Mouse (Mus musculus): ENCODE results near the gene Tmem212.

Gene Tmem212

DNA sequence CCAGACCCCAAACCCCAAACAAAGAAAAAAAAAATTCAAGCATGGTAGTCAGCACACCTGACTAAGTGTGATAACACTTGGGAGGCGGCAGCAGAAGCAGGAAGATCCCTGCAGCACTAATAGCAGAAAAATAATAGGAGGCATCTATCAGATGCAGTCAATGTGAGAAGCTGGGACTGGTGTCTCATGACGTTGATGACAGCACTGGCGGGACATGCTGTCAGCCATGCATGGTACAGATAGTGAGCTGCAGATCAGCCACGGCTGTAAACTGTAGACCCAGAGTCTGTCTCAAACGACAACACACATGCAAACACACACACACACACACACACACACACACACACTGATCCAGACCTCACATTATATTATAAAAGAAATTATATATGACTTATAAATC, 52.9 kb downstream of the Tmem212 start:
- DNase-seq (ENCODE audit: low spot score), result no peak

DNA sequence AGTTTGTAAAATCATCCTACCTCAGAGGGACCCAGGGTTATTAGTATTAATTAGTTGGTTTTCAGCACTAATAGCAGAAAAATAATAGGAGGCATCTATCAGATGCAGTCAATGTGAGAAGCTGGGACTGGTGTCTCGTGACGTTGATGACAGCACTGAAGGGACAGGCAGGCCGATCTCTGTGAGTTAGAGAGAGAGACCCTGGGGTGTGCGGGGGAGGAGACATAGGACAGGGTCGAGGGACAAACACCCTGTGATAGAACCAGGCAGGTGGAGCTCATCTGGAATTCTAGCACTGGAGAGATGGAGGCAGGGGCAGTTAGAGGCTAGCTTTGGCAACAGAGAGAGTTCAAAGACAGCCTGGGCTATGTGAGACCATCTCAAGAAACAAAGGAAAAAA, 53.3 kb downstream of the Tmem212 start:
- no peak for DNase-seq (ENCODE audit: low spot score)

DNA sequence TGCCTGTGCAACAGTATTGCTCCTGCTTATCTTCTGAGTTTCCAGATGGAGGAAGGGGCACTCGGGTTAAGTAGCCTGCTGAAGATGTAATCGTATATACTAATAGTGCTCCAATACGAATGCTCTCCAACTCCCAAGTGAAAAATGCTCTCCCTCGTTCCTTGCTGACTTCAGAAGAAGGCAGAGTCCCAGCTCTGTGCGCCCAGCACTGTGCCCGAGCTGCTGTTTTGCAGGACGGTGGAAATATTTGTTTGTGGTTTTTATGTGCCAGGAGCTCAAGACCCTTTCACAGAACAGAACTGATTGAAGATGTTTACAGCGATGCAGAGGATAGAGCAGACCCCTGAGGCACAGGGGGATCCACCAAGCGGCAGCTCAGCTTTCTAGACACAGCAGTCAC, 55.9 kb downstream of the Tmem212 start:
- no peak for DNase-seq (ENCODE audit: low spot score)

DNA sequence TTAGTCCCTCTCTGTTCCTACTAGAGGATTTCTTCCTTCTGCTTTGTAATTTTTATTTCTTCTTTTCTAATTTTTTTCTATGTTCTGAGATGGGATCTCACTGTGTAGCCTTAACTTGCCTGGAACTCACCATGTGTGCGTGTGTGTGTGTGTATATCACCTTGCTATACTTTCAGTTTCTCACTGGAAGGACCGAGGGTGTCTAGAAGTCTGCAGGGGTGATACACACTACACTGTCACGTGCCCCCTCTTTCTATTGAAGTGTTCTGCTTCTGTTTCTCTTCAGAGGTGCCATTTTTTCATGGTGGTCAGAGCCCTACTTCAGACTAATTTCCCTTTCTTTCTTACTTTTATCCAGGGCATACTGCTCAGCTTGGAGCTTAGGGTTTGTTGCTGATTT, 56.4 kb downstream of the Tmem212 start:
- DNase-seq (ENCODE audit: low spot score), result no peak

DNA sequence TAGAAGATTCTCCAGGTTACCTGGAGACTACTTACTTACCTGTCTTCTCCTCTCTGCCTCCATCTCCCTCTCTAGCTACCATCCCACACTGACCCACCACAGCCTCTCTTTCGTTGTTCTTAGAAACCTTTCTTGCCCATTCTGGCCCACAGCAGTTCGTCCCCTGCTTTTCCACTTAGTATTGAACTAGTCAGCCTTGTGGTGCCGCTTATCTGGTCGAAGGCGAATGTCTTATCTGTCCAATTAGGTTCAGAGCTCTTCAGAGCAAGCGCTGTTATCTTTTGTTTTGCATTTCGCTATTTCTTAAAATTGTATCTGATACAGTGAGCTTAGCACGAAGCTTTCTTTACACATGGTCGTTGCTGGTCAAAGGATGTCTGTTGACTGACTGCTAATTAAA, 56.9 kb downstream of the Tmem212 start:
- DNase-seq (ENCODE audit: low spot score), result no peak

DNA sequence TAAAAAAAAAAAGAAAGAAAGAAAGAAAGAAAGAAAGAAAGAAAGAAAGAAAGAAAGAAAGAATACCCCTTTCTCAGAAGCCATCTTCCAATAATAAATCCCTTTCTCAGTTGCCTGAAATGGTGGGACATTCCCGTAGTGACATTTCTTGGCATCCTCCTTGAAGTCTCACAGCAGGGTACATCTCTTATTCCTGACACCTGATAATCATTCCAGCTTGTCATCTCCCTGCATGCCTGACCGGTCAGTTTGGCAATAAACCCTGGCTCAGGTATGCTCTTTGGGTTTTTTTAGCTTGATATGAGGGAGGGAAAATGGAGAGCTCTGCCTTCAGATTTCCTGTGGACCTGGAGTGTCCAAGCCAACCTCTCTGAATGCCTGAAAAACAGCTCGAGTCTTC, 59.9 kb downstream of the Tmem212 start:
- DNase-seq (ENCODE audit: low spot score), result no peak

DNA sequence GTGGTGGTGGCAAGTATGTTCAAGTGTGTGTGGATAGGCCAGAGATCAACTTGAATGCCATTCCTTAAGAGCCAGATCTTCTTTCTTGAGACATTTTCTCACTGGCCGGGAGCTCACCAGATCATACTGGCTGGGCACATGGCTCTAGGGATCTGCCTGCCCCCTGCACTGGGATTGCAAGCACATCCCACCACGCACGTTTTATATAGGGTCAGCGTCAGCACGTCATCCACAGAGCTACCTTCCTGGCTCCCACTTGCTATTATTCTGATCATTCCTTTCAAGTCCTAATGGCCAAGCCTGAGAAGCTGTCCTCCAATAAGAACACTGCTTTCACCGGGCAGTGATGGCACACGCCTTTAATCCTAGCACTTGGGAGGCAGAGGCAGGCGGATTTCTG, 60.4 kb downstream of the Tmem212 start:
- DNase-seq (ENCODE audit: low spot score), result no peak

DNA sequence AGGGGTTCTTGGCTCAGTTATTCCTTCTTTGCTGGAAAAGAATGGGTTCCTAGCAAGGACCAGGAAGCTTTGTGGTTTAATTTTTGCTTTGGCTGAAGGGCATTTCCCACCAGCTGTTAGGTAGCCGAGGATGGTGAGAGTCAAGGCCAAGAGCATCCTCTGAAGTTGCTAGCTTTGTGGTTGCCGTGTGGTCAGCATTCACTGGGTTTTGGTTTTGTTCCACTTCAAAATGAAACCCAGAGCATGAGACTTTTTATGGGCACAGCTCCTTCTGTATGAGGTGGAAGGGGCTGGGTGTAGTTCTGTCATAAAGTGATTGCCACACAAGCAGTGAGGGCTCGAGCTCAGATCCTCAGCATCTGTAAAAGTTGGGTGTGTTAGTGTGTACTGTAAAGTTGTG, 67.4 kb downstream of the Tmem212 start:
- no peak for DNase-seq (ENCODE audit: low spot score)

DNA sequence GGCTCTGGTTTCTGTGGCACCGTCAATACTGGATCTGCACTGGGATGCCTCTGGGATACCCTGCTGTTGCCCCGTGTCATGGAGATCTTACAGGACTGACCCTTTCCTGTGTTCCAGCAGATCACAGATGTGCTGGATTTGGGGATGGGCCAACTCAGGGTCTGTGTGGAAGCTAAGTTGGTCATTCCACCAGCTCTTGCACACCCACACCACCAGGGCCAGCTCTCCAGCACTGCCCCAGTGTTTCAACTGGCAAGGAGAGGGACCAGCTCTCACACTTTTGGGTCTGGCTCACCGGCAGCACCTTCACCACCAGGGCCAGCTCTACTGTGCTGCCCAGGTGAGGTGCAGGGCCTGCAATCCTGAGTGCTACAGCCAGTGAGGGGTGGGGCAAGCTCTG, 68.9 kb downstream of the Tmem212 start:
- no peak for DNase-seq (ENCODE audit: low spot score)

DNA sequence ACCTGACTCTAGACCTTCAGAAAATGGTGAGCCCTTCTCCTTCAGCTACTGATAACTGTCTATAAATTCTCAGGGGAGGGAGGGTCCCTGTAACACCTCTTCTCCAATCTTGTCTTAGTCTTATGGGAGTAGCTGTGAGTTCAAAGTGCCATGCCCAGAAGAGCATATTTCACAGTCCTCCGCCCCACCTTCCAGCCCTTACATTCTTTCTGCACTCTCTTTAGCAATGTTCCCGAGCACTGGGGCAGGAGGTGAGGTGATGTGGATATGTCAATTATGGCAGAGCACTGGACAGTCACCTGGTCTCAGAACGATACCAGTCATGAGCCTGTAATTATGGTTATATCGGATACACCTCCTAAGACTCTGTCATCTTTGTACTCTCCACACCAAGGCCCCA, 70.2 kb downstream of the Tmem212 start:
- no peak for DNase-seq (ENCODE audit: low spot score)
